Mouse (Mus musculus): ENCODE data around the gene Gm42669. TPM values are rescaled to one million over a fixed set of nuclear protein-coding genes. Genes with fewer than 3 reads are reported as not detected.

The Gm42669 gene
- polyA plus RNA-seq, 1 experiment = 0.02 TPM

DNA sequence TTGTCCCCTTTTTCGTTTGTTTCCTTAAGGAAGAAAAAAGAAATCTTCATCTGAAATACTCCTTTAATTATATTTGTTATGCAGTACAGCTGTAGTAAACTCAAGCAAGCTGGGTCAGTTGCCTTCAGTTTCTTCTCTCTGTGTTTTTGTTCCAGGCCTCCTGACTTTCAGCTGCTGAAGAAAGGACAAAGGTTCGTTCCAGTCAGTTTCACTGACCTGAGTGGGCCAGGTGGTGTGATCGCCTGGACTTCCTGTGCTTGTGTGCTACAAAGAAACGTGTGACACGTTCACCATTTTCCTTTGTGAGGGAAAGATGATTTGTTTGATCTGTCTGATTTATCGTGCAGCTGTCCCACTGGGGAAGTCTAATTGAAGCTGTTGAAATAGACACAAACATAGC, 110.6 kb downstream of the Gm42669 start:
- H3K4me3 ChIP-seq (replicated peaks) = no peak overlapping the region
- H3K4me1 ChIP-seq (ENCODE audit: control insufficient read depth) = peaks cover 21% of the 10 kb centered on the region
- TF ChIP-seq TAL1 (IDR thresholded peaks at IDR 0.05; ENCODE audit: low read length) = no peak
- TF ChIP-seq GATA1 (IDR thresholded peaks at IDR 0.05; ENCODE audit: low read length) = no peak
- H3K27me3 ChIP-seq (ENCODE audit: control insufficient read depth) = no peaks in the 10 kb centered on the region
- peaks cover 29% of the 10 kb centered on the region for H3K36me3 ChIP-seq (ENCODE audit: control insufficient read depth)
- H3K9me3 ChIP-seq (ENCODE audit: control insufficient read depth, low read length) = no peaks in the 10 kb centered on the region

DNA sequence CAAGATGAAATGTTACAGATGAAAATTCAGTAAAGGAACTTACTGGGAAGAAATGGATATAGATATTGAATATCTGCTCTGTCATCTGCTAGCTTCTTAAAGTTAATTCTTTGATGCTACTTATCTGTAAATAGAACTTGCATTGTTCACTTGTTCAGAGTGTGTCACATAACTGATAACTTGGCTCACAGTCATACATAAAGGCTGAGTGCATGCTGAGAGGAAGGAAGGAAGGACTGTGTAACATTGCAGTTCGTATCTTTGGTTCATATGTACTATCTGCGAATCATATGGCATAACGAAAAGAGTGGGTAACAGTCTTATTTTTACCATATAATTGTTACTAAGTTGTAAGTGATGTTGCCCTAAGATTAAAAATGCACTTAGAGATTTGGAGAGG, 113.9 kb downstream of the Gm42669 start:
- peaks cover 21% of the 10 kb centered on the region for H3K36me3 ChIP-seq (ENCODE audit: control insufficient read depth)
- no peak overlapping the region for H3K4me3 ChIP-seq (replicated peaks)
- no peaks in the 10 kb centered on the region for H3K9me3 ChIP-seq (ENCODE audit: control insufficient read depth, low read length)
- H3K4me1 ChIP-seq (ENCODE audit: control insufficient read depth) = peaks cover 10% of the 10 kb centered on the region; the same call in 1 of the 2 replicates
- TF ChIP-seq GATA1 (IDR thresholded peaks at IDR 0.05; ENCODE audit: low read length) (no peak), TAL1 (IDR thresholded peaks at IDR 0.05; ENCODE audit: low read length) (no peak)
- H3K27me3 ChIP-seq (ENCODE audit: control insufficient read depth) = no peaks in the 10 kb centered on the region

Other genes starting within 250 kb of the Gm42669 start
- gene Tgfbr3, start 218.0 kb upstream of the Gm42669 start, polyA plus RNA-seq (2012) = 0.03 and 0.06 TPM in 2 replicates
- gene Brdt, start 176.5 kb upstream of the Gm42669 start, polyA plus RNA-seq (2012) = not detected in 2 replicates
- not detected in 2 replicates for gene Ephx4, start 104.9 kb upstream of the Gm42669 start, polyA plus RNA-seq (2012)
- gene Lpcat2b, start 76.1 kb upstream of the Gm42669 start, polyA plus RNA-seq (2012) = not detected in 2 replicates
- 0.04 and 0.11 TPM in 2 replicates for gene Btbd8, start 69.6 kb upstream of the Gm42669 start, polyA plus RNA-seq (2012)
- gene 1700028K03Rik, start 27.1 kb downstream of the Gm42669 start, polyA plus RNA-seq (2012) = not detected in 2 replicates
- 0.03 and 0.10 TPM in 2 replicates for gene Rpap2, start 89.8 kb downstream of the Gm42669 start, polyA plus RNA-seq (2012)
- gene Glmn, start 90.3 kb downstream of the Gm42669 start, polyA plus RNA-seq (2012) = 0.13 and 0.14 TPM in 2 replicates
- 0.07 TPM in 1 of 2 replicates, not detected in the other for gene Gfi1, start 218.4 kb downstream of the Gm42669 start, polyA plus RNA-seq (2012)

Measured in erythroblast, embryonic 14.5 days (primary cell).